Mouse (Mus musculus): Measurements from ENCODE around the gene Stim1.

GRCm38 (mm10) chr7:102478926-102479325, 211.3 kb downstream of the Stim1 start:
- no peak for TF ChIP-seq CTCF (conservative IDR thresholded peaks at IDR 0.05; ENCODE audit: insufficient read depth, insufficient read length, low read depth, low read length)
- TF ChIP-seq POLR2A (IDR thresholded peaks at IDR 0.05; ENCODE audit: low read depth, low read length), result no peak
